Mouse (Mus musculus) cortical plate, adult 2 months (tissue): ENCODE results near the gene Il1rapl1.

Experiments used
- CTCF ChIP-seq: fragments of 200-500 bp; IDR thresholded peaks from 2 replicates; pipeline ENCODE4 v1.5.1; 2011; ENCODE audit warnings: mild to moderate bottlenecking, control low read depth, low read length; ENCODE audit not compliant: insufficient read depth; ENCODE audit errors: extremely low read depth
- POLR2A ChIP-seq: fragments of 200-500 bp; IDR thresholded peaks from 2 replicates; pipeline ENCODE4 v1.6.1; 2011; ENCODE audit warnings: mild to moderate bottlenecking, low read length, control low read depth; ENCODE audit not compliant: insufficient read depth; ENCODE audit errors: extremely low read depth

DNA sequence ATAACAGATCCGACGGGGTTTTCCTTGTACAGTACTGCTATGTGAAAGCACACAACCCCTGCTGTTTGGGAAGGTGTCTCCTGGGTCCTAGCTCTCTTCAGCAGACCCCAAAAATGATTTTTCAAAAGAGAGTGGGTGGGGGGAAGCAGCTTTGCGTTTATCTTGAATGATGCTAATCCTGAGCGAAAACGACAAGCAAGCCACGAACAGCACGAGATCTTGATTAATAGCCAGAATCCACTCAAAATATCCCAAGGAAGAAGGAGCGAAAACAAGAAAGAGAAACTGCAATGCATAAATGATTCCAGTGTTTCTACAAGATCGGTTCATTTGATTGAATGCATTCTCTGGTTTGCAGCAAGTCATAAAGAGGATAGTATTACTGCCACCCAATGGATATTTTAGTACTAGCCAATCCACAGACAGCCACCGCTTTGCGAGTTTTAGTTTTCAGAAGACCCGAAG, at the start of gene Il1rapl1:
- 0 out of 2 replicates have a peak, but pooled peaks have one; percentile 4 for TF ChIP-seq CTCF
- peak; percentile 26; the same call in 1 of the 2 replicates for TF ChIP-seq POLR2A
